ENCODE assay signal across 8 mouse cellular contexts in the genomic region with DNA sequence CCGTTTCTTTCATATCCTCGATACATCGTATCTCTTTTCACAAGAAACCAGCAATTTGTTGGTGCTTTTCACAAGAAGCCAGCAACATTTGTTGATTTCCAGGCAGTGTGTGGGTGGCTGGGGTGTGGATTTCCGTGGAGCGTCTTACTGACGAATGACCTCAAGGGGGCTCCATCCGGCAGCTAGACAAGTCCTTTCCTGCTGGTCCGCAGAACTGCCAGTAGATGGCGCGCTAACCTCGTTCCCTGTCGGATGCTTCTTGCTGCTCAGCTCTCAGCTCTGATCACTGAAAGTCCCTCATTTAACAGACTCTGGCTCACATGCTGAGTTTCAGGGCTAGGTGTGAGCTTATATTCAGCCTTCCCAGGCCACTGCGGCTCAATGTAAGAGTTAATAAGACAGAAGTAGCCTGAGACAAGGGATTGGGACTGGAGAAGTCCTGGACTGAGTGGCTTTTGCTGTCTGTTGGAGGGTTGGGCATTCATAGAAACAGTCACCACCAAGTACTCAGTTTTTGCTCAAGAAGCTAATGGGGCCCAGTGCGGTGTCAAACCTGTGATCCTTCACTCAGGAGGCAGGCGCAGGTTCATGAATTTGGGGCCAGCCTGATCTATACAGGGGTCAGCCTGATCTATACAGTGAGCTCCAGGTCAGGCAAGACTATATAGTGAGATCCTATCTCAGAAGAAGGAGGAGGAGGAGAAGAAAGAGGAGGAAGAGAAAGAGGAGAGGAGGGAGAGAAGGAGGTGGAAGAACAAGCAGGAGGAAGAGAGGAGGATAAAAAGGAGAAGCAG. TPM values are rescaled to one million over a fixed set of nuclear protein-coding genes. Genes with fewer than 3 reads are reported as not detected.
A peak's percentile ranks its signal among the peaks of the same experiment; 100 is the strongest.
DNase-seq lines count a peak whose midpoint lies in the region; ATAC-seq and TF ChIP-seq lines count a peak whose summit lies in the region.

No protein-coding gene starts in this region.

- no peaks in the 10 kb centered on the region for H3K4me1 ChIP-seq in heart, embryonic 11.5 days (ENCODE audit: control insufficient read depth, insufficient read depth, low read length)
- no peaks in the 10 kb centered on the region for H3K4me1 ChIP-seq in kidney, adult 2 months (ENCODE audit: control insufficient read depth, insufficient read depth, low read length)
- H3K4me1 ChIP-seq in limb, embryonic 11.5 days (ENCODE audit: control insufficient read depth, insufficient read depth, low read length), result peaks cover 4% of the 10 kb centered on the region; the same call in 1 of the 2 replicates
- H3K4me1 ChIP-seq in midbrain, postnatal 0 days (ENCODE audit: insufficient read depth, low read length), result no peaks in the 10 kb centered on the region

- H3K9me3 ChIP-seq in heart, embryonic 11.5 days (replicated peaks; ENCODE audit: control insufficient read depth, low read length), result no peaks in the 10 kb centered on the region
- no peaks in the 10 kb centered on the region for H3K9me3 ChIP-seq in limb, embryonic 11.5 days (ENCODE audit: control insufficient read depth, low read length)
- H3K9me3 ChIP-seq in midbrain, postnatal 0 days (ENCODE audit: low read length), result no peaks in the 10 kb centered on the region

- no peak for TF ChIP-seq POLR2A in kidney, adult 2 months (IDR thresholded peaks at IDR 0.05; ENCODE audit: low read depth, low read length)

- no peak for ATAC-seq in heart, embryonic 11.5 days (replicated peaks; ENCODE audit: insufficient number of reproducible peaks, low FRiP score, low TSS enrichment)
- peak; percentile 68; the same call in 1 of the 2 replicates for ATAC-seq in limb, embryonic 11.5 days (ENCODE audit: insufficient number of reproducible peaks, low FRiP score, low TSS enrichment, low read depth)
- peak; percentile 68 for ATAC-seq in midbrain, postnatal 0 days (ENCODE audit: low FRiP score)

- H3K9ac ChIP-seq in heart, embryonic 11.5 days (ENCODE audit: low read depth, low read length), result no peak overlapping the region; the same call in 1 of the 2 replicates
- no peak overlapping the region for H3K9ac ChIP-seq in limb, embryonic 11.5 days (ENCODE audit: low read length)
- no peak overlapping the region for H3K9ac ChIP-seq in midbrain, postnatal 0 days (replicated peaks; ENCODE audit: low read length, poor library complexity, severe bottlenecking)

- intact Hi-C loops in gastrocnemius, postnatal 36 days (cut with DNase I), result loop anchor here (2.0 to 5.0 kb wide), 2 partner anchors 69 to 230 kb away; partner anchors contain the start of gene Gm3045

- H3K4me3 ChIP-seq in heart, embryonic 11.5 days (ENCODE audit: low read depth, low read length), result no peak overlapping the region
- H3K4me3 ChIP-seq in kidney, adult 2 months (ENCODE audit: insufficient read depth, low read depth, low read length), result no peak overlapping the region
- no peak overlapping the region for H3K4me3 ChIP-seq in limb, embryonic 11.5 days (ENCODE audit: low read depth, low read length)
- H3K4me3 ChIP-seq in midbrain, postnatal 0 days (ENCODE audit: low read depth, low read length), result no peak overlapping the region

- WGBS in heart, embryonic 11.5 days (ENCODE audit: insufficient replicate concordance), result 10% methylated on average over 15 of the region's 15 CpGs
- WGBS in kidney, adult 2 months, result 10% methylated on average over 15 of the region's 15 CpGs
- WGBS in limb, embryonic 11.5 days, result 13% methylated on average over 15 of the region's 15 CpGs
- 11% methylated on average over 15 of the region's 15 CpGs for WGBS in midbrain, postnatal 0 days

- peak; percentile 87 to 90 for DNase-seq in heart, adult 18-20 months
- peak; percentile 94 for DNase-seq in embryo, embryonic 11 days
- DNase-seq in gastrocnemius, postnatal 36 days, result peak; percentile 70 to 79
- DNase-seq in kidney, adult 2 months, result peak; percentile 87
- peak; percentile 96 for DNase-seq in limb, embryonic 11.5 days (ENCODE audit: low spot score)
- DNase-seq in midbrain, postnatal 0 days (ENCODE audit: low spot score), result peak; percentile 97
- DNase-seq in spleen, postnatal 14 days (ENCODE audit: low spot score in 2 of 2), result peak; percentile 60 to 80

- TF ChIP-seq CTCF in kidney, adult 2 months (conservative IDR thresholded peaks at IDR 0.05; ENCODE audit: insufficient read depth, insufficient read length, low read depth, low read length), result peak; percentile 100
- peak; percentile 100 for TF ChIP-seq CTCF in midbrain, postnatal 0 days (IDR thresholded peaks at IDR 0.05)

- H3K36me3 ChIP-seq in heart, embryonic 11.5 days (ENCODE audit: control insufficient read depth, insufficient read depth, low read length), result no peaks in the 10 kb centered on the region
- no peaks in the 10 kb centered on the region for H3K36me3 ChIP-seq in kidney, adult 2 months (ENCODE audit: control insufficient read depth, insufficient read depth, low read length)
- H3K36me3 ChIP-seq in limb, embryonic 11.5 days (ENCODE audit: control insufficient read depth, insufficient read depth, low read length), result no peaks in the 10 kb centered on the region
- no peaks in the 10 kb centered on the region for H3K36me3 ChIP-seq in midbrain, postnatal 0 days (ENCODE audit: insufficient read depth, low read length)

- H3K27ac ChIP-seq in heart, embryonic 11.5 days (ENCODE audit: low read depth, low read length), result no peak overlapping the region
- no peak overlapping the region for H3K27ac ChIP-seq in kidney, adult 2 months (ENCODE audit: insufficient read depth, low read depth, low read length)
- H3K27ac ChIP-seq in limb, embryonic 11.5 days (replicated peaks; ENCODE audit: low read depth, low read length), result no peak overlapping the region
- H3K27ac ChIP-seq in midbrain, postnatal 0 days (ENCODE audit: low read depth, low read length), result no peak overlapping the region

- H3K4me2 ChIP-seq in heart, embryonic 11.5 days, result no peak overlapping the region
- H3K4me2 ChIP-seq in limb, embryonic 11.5 days (ENCODE audit: low read depth, severe bottlenecking), result no peak overlapping the region
- H3K4me2 ChIP-seq in midbrain, postnatal 0 days (ENCODE audit: low read depth, low read length, poor library complexity, severe bottlenecking), result no peak overlapping the region

- peaks cover 19% of the 10 kb centered on the region for H3K27me3 ChIP-seq in heart, embryonic 11.5 days (ENCODE audit: control insufficient read depth, insufficient read depth, low read length)
- no peaks in the 10 kb centered on the region for H3K27me3 ChIP-seq in kidney, adult 2 months (replicated peaks; ENCODE audit: control insufficient read depth, insufficient read depth, low read length)
- no peaks in the 10 kb centered on the region for H3K27me3 ChIP-seq in limb, embryonic 11.5 days (ENCODE audit: control insufficient read depth, insufficient read depth, low read length)
- no peaks in the 10 kb centered on the region; the same call in 1 of the 2 replicates for H3K27me3 ChIP-seq in midbrain, postnatal 0 days (ENCODE audit: insufficient read depth, low read length)

RNA-seq across cellular contexts. Expression of gene Tifab, which starts 19.0 kb away (rescaled TPM):
- total RNA-seq in heart, adult 18-20 months (2021), result 1 to 10 TPM in 1 of 2 experiments, under 1 TPM in 1; 0.69 to 1.1 TPM
- 0.33 and 0.55 TPM in 2 replicates for polyA plus RNA-seq in heart, embryonic 11.5 days (2014; fragmentation: Nextera tagmentation; extraction: Ambion mirVana)
- total RNA-seq in gastrocnemius, postnatal 36 days (2021), result under 1 TPM; 0.18 to 0.35 TPM
- polyA plus RNA-seq in kidney, adult 2 months (2012; rRNA removed), result 2.4 and 2.8 TPM in 2 replicates
- 0.27 and 0.52 TPM in 2 replicates for polyA plus RNA-seq in limb, embryonic 11.5 days (2014; fragmentation: Nextera tagmentation; extraction: Ambion mirVana)
- total RNA-seq in midbrain, postnatal 0 days (2014; rRNA removed), result 0.49 and 0.52 TPM in 2 replicates
- polyA plus RNA-seq in midbrain, postnatal 0 days (2015; fragmentation: Nextera tagmentation; extraction: Ambion mirVana), result 0.64 and 0.76 TPM in 2 replicates

RNA-seq across cellular contexts. Expression of gene Neurog1, which starts 54.3 kb away (rescaled TPM):
- total RNA-seq in heart, adult 18-20 months (2021), result not detected
- 0.09 TPM in 1 of 2 replicates, not detected in the other for polyA plus RNA-seq in heart, embryonic 11.5 days (2014; fragmentation: Nextera tagmentation; extraction: Ambion mirVana)
- not detected for total RNA-seq in gastrocnemius, postnatal 36 days (2021)
- not detected in 2 replicates for polyA plus RNA-seq in kidney, adult 2 months (2012; rRNA removed)
- not detected in 2 replicates for polyA plus RNA-seq in limb, embryonic 11.5 days (2014; fragmentation: Nextera tagmentation; extraction: Ambion mirVana)
- total RNA-seq in midbrain, postnatal 0 days (2014; rRNA removed), result not detected in 2 replicates
- polyA plus RNA-seq in midbrain, postnatal 0 days (2015; fragmentation: Nextera tagmentation; extraction: Ambion mirVana), result not detected in 2 replicates
